Mouse (Mus musculus): ENCODE measurements around the gene Myom1.

DNA sequence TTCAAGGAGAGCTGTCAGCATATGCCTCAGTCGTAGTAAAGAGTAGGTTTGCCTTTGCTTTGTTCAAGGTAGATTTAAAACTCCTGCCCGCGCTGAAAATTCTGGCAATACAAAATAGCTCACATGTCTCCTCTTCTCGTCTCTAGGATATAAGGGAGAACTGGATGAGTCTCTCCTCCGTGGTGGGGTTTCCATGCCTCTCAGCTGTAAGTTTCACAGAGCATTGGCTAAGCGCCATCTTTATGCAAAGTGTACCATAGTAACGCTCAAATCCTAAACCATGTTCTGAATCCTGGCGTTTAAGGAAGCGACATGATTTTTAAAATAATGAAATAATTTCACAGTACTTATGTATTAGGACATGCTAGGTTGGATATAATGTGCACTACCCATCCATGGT is 43.2 kb downstream of the Myom1 start:
- TF ChIP-seq GATA1 (IDR thresholded peaks at IDR 0.05; ENCODE audit: low read length) (no peak), TAL1 (IDR thresholded peaks at IDR 0.05; ENCODE audit: low read length) (no peak)

All from erythroblast, embryonic 14.5 days (primary cell).